Mouse (Mus musculus) embryonic fibroblast, embryonic 13.5 days (primary cell): ENCODE measurements around the gene Fryl.

Experiments used
- CTCF ChIP-seq: IDR thresholded peaks from 2 replicates; pipeline ENCODE4 v1.5.1; 2011; ENCODE audit warnings: mild to moderate bottlenecking, control low read depth, low read length, moderate library complexity, borderline replicate concordance; ENCODE audit not compliant: insufficient read depth
- POLR2A ChIP-seq: IDR thresholded peaks from 2 replicates; pipeline ENCODE4 v1.6.1; 2011; ENCODE audit warnings: low read depth, mild to moderate bottlenecking, control low read depth, low read length, moderate library complexity

- TF ChIP-seq CTCF (no peak), POLR2A (no peak)
Observed at GRCm38 (mm10) chr5:73270612-73271011, 14.2 kb upstream of the Fryl start.
